Mouse (Mus musculus) kidney, postnatal 25 days (tissue): Measurements from ENCODE around the gene Tex21.

ENCODE experiments used
- DNase-seq, 2 experiments: peaks; one replicate each; pipeline ENCODE4 v3.0.0; 2021; ENCODE audit warnings: mixed read lengths in 2 of 2

Tex21 gene

DNA sequence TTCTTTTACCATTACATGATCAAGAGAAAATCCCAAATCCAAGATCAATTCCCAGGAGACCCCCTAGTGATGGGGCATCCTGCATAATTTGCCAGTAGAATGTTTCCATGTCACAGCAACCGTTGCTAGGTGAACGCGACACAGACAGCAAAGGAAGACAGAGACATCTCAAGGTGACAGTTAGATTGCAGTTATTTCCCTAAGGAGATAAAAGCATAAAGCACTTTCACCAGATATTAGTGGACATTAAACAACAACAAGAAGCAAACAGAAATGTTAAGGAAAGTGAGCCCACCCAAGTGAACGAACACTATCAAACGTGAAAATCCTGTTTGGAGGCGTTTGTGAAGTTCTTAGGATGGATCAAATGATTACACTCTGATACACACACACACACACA lies at the start of gene Tex21:
Gene Tex21 (minus strand): TSS at position 101 of the 400 bp plus-strand sequence.
- DNase-seq: no peak

DNA sequence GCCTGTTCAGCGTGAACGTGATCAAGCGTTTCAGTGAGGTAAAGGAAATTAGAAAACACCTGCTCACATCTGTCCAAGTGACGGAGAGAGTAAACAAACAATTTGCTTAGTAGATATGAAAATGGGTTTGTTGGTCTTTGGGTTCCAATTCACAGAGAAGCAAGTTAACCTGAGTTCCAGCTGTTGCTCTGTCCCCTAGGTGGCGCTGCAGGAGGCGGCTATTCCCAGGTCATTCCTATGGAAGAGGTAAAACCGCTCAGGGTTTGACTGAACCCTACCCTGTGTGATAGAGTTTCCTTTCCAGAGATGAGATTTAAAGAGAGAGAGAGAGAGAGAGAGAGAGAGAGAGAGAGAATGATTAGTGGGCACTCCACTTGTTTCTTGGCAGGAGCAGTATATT lies 46.6 kb upstream of the Tex21 start:
- DNase-seq: peak; percentile 67 to 81

DNA sequence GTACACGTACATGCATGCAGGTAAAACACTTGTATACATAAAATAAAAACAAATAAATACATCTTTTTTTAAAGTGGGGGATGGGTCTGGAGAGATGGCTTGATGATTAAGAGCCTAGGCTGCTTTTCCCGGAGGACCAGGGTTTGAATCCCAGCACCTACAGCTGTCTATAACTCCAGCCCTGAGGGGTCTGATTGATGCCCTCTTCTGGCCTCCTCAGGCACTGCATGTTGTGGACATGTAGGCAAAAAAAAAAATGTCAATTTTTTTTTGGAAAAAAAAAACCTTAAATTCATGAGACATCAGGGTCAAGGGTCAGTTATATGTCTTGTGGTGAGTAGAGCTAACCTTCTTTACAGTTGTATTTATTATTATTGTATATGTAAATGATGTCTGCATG lies 43.7 kb upstream of the Tex21 start:
- DNase-seq: peak in 1 of 2 experiments; percentile 29

DNA sequence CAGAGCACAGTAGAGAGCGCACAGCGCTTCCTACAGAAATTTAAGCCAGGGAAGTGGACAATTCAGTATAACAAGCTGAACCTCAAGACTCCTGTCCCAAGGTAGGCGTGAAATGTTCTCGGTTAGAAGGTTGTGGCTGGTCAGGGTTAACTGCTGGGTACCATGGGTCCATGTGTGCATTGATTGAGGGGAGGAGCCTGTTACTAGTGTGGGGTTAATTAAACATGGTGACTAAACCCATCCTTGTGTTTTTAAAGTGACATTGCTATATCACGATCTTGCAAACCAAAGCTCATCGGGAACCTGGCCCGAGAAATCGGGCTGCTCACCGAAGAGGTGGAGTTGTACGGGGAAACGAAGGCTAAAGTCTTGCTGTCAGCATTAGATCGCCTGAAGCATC lies 42.9 kb upstream of the Tex21 start:
- DNase-seq: no peak

DNA sequence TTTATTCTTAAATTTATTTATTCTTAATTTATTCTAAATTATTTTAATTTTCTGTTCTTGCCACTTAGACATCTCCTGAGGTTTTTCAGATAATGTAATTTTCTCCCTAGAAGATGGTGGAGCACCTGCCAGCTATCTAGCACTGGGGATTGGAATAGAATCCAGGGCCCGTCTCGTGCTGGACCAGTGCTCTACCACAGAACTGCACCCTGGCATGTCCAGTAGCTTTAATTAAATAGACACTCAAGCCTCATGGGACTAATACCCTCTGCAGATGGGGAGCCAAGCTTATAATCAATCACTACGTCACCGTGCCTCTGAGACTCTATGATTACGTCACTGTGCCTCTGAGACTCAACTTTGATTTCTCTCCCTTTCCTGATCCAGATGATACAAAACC lies 41.9 kb upstream of the Tex21 start:
- no peak for DNase-seq

DNA sequence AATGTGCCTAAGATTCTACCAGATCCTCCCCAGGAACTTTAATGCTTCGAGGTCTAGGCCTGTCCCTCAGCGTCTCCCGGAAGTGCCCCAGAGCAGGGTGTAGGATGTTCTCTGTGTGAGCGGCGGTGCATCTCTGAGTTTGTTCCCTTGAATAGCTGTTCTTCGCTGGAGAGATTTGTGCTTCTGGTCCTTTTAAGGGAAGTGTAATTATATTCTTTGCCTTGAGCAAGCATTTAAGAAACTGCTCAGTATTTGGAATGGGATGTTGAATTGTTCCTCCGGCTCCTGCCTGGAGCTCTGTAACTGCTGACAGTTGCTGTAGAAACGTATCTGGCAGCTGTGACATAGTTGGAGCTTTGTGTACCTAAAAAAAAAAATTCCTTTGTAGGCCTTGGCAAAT lies 41.4 kb upstream of the Tex21 start:
- DNase-seq: no peak

DNA sequence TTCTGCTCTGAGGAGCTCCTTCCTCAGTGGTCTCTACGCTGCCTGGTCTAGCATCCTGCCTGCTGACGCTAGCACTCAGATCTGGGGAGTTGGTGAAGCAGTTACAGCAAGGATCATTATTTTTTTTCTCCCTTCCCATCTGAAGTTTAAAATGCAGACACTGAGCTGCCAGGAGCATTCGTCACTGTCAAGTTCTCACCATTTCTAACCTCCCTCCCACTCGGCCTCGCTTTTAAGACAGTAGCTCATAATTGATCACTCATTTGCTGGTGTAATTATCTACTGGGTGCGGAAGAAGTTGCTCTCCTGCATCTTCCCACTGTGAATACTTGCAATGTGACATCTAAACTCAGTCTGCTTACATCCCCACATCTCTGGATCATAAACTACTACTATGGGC lies 38.9 kb upstream of the Tex21 start:
- DNase-seq: no peak

DNA sequence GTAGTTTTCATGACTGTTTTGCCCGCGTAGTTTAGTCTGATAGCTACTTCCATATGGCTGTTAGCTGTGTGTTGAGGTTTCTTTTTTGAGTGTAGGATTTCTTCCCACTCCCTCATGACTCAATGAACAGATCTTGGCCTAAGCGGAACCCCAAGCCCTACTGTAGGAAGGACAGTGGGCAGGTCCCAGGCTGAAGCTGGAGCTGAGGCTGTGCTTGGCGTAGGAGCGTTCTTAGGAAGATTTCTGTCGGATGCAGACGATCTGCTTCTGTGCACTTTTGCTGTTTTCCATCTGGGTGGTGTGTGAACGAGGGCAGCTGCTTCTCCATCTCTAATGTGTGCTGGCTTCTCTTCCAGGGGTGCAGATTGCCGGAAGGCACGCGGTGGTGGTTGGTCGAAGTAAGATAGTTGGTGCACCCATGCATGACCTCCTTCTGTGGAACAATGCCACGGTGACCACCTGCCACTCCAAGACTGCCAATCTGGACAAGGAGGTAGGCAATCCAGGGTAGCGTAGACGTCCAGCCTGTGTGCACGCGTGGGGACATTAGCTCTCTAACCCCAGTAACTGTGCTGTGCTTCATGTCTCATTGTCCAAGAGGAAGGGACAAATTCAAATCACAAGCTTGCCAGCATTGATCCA lies 36.1 kb upstream of the Tex21 start:
- DNase-seq: no peak

DNA sequence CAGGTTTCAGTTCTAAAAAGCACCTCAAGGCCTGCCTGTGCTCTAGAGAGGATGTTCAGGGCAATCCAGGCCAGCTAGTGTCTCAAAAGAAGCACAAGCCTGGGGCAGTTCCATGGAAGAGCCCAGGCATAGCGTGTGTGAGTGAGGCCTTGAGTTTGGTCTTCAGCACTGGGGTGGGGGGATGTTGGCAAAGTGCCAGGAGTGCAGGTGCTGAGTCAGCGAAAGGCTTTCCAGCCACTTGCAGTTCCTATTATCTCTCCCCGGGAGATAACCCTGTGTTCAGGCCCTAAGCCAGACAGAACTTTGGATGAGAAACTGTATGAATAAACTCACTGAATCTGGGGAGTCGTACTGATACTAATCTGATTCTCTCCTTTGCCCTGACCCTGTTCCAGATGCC lies 35.6 kb upstream of the Tex21 start:
- no peak for DNase-seq

DNA sequence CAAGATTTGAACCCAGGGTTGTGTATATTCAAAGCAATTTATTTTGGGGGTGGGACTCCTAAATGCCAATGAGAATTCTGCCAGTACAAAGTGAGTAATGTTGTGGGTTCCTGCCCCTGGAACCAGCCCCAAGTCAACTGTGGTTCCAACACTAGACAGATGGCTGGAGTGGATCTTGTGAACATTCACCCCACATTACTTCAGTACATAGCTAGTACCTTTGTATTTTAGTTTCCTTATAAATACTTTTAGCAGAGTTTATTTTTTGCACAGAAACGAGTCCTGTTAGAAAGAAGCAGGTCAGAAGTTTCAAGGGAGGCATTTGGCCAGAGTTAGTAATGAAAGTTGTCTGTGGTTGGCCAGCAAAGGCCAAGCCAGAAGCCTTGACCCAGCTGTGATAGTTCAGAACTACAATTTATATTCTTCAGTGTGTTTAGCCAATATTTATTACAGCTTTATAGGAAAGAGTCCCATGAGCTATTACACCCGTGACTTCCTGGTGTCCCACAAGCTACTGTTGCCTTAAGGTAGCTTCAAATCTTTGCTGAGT lies 34.6 kb upstream of the Tex21 start:
- DNase-seq: no peak

DNA sequence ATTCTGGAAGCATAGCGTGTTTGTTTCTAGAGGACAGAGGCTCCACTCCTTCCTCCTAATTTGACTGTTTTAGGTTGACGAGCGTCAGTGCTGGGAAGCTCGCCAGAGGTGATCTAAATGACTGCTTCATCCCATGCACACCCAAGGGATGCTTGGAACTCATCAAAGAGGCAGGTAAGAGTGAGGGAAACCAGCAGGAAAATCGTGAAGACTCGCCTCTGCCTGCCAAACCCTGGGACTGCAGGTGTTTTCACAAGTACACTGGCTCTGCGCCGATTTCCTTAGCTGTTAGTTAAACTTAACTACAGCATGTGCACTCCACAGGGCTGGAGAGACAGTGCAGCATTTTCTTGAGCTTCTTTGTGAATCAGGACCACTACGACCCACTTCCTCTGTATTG lies 34.0 kb upstream of the Tex21 start:
- DNase-seq: no peak

DNA sequence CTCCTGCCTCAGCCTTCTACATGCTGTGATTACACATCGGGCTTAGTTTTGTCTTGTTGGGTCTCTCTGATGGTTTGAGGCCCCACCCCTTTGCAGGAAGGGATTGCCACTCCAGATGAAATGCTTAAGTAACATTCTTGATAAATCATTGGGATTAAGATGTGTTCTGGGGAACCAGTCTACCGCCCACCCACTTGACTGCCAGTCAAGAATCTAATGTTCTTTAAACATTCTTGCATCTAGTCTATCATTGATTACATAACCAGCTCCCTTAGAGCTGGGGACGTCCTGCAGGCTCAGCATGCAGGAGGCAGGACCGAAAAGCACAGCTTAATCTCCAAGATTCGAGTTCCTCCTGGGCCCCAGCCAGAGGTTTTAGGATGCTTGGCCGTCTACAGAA lies 31.7 kb upstream of the Tex21 start:
- DNase-seq: no peak

DNA sequence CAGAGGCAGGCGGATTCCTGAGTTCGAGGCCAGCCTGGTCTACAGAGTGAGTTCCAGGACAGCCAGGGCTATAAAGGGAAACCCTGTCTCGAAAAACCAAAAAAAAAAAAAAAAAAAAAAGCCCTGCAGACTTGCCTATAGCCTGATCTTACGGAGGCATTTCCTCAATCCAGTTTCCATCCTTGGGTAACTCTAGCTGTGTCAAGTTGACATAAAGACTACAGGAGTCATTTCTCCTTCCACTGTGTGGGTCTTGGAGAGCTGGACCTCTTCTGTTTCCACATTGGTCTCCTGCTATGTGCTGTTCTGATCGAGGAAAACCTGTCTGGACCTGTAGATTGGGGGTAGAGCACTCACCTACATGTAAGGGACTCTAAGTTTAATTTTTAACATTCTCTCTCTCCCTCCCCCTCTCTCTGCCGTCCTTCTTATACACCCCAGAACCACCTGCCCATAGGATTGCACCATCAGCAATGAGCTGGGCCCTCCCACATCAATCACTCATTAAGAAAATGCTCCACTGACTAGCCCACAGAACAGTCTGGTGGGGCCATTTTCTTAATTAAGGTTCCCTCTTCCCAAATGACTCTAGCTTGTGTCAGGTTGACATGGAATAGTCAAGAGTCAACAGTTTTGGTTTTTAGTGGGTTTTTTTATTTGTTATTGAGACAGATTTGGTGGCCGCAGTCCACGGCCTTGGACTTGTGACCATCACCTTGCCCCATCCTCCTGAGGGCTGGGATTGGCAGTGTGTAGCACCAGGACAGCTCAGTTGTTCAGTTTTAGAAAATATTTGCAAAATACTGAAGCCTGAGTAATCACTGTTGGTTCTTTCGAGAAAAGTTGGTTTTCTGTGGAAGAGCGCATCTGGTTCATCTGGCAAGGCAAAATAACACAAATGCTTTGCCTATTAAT lies 26.3 kb upstream of the Tex21 start:
- DNase-seq: peak in 1 of 2 experiments; percentile 28

DNA sequence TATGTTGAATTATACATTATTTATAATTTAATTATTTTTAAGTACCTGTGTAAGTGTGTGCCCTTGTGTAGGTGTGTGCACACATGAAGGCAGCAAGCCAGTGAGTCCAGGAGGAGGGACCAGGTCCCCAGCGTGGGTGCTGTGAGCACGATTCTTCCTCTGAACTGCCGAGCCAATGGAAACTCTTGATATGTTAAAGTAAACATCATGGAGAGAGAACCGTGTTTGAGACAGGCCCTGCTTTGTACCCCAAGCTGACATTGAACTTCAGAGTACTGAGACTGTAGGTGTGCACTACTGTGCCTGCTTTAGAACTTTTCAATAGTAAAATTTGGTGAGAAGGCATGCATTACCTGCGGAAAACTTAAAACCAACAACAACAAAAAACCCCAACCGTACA lies 25.0 kb upstream of the Tex21 start:
- no peak for DNase-seq

DNA sequence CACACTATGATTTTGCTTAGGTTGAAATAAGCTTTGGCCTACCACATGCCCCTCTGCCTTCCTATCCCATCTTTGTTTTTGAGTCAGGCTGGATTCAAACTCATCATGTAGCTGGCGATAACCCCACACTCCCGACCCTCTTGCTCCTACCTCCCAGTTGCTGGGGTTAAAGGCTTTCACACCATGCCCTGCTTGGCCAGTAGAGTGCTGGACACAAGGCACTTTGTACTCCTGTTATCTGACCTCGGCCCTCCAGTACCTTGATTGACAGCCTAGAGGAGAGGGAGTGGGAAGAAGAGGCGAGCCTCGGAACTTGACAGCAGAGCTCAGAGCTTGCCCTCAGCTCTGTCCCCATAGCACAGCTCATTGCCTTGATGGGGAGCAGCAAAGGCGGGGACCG lies 22.6 kb upstream of the Tex21 start:
- peak in 1 of 2 experiments; percentile 44 for DNase-seq

DNA sequence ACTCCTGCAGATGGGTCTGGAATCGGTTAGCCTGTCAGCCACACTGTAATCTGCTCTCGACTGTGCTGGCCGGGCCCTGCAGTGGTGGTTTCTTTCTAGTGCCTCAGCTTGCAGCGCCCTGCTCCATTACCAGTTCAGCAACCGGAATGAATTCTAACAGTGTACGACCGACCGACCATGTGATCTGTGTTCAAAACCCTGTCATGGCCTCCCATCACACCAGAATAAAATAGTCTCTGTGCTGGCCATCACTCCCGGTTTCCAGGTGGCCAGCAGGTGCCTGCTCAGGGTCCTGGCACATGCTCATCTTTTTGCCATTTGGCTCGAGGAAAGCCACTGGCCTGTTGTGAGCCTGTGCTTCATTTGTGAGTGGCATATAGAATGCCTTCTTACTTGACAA lies 22.1 kb upstream of the Tex21 start:
- DNase-seq: no peak

DNA sequence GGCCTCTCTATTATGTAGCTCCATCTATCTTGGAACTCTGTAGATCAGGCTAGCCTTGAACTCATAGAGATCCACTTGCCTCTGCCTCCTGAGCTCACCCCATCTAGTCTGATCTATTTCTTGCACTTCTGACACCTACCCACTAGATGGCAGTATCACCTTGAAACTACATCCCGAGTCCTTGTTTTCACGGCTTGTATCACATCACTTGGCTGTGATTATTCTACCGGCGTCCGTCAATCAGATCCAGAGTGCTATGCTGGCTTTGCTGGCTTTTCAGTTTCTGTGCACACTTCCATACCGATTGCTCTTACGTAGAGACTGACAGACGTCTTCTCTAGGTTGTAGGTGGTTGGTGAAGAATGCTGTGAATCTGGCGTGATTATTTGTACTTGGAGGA lies 20.3 kb upstream of the Tex21 start:
- DNase-seq: peak in 1 of 2 experiments; percentile 44

DNA sequence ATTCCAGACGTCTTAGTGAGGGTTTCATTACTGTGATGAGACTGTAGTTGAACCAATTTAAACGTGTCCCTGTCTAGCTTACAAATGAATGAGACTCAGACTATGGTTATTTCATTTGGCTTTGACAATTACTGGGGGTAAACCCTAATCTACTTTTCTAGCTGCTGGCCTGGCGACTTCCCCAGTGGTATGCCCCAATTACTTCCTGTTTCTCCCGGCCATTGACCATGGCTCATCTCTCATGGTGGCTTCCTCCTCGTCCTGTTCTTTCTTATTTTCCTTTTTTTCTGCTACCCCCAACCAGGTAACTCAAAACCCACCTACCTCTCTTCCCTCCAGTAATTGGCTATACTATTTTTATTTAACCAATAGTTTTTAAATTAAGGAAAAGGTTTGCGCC lies 18.5 kb upstream of the Tex21 start:
- DNase-seq: no peak

DNA sequence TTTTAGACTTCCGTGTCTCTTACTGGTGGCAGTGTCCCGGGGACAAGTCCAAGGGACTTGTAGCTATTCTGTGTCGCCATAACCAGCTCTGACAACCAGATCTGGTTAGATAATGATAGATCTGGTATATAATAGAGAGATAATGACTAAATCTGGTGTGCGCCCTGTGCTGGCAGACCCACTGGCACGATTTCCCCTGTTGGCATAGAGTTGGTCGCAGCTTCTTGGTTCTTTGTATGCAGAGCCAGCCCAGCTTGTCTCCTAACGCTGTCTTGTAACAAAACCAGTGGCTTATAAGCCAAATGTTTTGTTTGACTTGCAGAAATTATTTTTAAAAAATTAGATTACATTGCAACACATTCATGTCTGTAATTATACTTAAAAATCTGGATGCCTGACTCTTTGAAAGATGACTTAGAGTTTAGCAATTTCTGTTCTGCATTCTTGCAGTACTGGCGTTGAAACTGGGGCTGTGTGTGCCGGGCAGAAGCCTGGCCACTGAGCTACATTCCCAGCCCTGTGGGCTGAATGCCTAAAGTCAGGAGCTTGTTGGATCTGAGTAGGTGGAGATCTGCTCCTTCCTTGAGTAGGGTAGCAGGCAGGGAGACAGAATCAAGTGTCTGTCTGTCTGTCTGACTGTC lies 17.9 kb upstream of the Tex21 start:
- no peak for DNase-seq

DNA sequence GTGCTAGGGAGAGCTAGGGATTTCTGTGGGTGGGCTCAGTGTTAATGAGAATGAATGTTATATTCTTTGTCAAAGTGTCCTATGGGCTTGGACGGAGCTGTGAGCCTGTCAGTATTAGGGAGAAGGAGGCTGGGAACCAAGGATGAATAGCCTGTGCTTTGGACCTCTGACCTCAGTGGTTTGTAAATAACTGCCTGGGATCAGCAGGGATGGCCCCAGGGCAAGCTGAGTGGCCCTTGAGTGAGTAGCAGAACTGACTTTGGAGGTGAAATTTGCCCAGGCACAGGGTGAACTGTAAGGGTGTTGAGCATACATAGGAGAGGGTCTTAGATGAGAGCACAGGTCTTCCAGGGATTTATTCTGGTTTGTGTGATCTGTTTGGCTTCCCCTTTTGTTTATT lies 17.3 kb upstream of the Tex21 start:
- DNase-seq: peak; percentile 60 to 83

DNA sequence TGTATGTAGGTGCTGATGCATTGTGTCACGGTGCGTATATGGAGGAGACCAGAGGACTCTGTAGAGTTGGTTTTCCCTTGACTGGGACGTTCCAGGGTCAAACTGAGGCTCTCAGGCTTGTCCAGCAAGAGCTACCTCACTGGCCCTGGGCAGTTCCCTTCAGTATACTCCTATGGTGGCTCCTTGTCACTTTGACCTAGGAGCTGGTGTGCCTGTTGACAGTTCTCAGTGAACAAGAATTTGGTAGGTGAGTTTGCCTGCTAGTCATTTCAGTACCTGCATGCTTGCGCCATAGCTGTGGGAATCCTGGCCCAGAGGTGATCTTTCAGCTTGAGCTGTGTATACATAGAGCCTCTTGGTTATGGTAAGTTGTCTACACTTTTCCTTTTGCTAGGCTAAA lies 16.4 kb upstream of the Tex21 start:
- DNase-seq: no peak

DNA sequence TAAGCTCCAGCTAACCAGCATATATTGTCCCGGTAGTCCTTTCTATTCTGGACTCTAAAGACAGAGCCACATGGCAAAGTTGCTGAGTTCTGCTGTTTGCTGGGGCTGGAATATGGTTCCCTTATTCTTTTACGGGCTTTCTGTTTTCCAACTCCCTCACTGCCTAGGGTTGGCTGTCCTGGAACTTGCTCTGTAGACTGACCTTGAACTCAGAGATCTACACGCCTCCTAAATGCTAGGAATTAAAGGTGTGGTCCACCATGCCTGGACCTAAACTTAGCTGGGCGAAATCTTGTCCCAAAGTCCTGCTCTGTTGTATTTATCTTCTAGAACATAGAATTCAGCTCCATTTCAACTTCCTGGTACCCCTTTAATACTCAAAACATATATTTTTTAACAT lies 15.0 kb upstream of the Tex21 start:
- no peak for DNase-seq

DNA sequence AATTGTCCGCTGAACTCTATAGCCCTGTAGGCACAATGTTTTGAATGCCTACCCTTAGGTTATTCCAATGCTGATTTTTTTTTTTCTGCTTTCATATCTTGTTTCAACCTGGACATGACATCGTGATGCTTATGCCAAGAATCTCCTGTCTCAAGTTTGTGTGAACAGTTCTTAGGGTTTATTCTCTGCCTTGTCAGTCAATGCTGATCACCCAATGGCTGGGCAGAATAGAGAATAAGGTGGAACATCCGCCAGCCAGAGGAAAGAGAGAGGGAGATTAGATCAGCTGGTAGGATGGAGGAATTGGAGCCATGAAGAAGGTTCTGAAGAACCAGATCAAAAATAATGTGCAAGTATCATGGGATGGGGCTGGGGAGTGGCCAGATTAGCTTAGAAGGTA lies 14.1 kb upstream of the Tex21 start:
- DNase-seq: no peak
